Mouse (Mus musculus): Measurements from ENCODE around the gene Lin7a. TPM values are rescaled to one million over a fixed set of nuclear protein-coding genes. Genes with fewer than 3 reads are reported as not detected.

The Lin7a gene
- polyA plus RNA-seq (2012; fragmentation: generic; extraction: Trizol): 0.48 TPM

- TF ChIP-seq USF1 (IDR thresholded peaks at IDR 0.05; ENCODE audit: low read depth): no peak
- TF ChIP-seq CEBPB (IDR thresholded peaks at IDR 0.05; ENCODE audit: insufficient read depth, poor library complexity, severe bottlenecking): no peak
- peak within 1 kb of the TSS; percentile 23 for H3K4me3 ChIP-seq
- H3K36me3 ChIP-seq (ENCODE audit: control insufficient read depth, insufficient read depth): no peaks in the 10 kb centered on the region
Observed at GRCm38 (mm10) chr10:107271321-107272130, at the start of gene Lin7a. Gene Lin7a, plus strand, starts transcription at chr10:107271686.

GRCm38 (mm10) chr10:107221726-107222125, 49.8 kb upstream of the Lin7a start:
- no peaks in the 10 kb centered on the region for H3K27me3 ChIP-seq (ENCODE audit: control insufficient read depth, insufficient read depth, insufficient read length)

More at GRCm38 (mm10) chr10:107271321-107272130, at the start of gene Lin7a:
- Histone ChIP-seq H3K27me3 (ENCODE audit: control insufficient read depth, insufficient read depth, insufficient read length) (no peaks in the 10 kb centered on the region), H3K79me2 (ENCODE audit: control insufficient read depth, insufficient read depth) (no peaks in the 10 kb centered on the region), H3K4me2 (ENCODE audit: low read depth) (peak within 1 kb of the TSS; percentile 56), H3ac (ENCODE audit: control insufficient read depth, insufficient read length) (no peak within 1 kb of the TSS)

GRCm38 (mm10) chr10:107222406-107223185, 48.9 kb upstream of the Lin7a start:
- Histone ChIP-seq H3K36me3 (ENCODE audit: control insufficient read depth, insufficient read depth) (no peaks in the 10 kb centered on the region), H3K27me3 (ENCODE audit: control insufficient read depth, insufficient read depth, insufficient read length) (no peaks in the 10 kb centered on the region), H3K79me2 (ENCODE audit: control insufficient read depth, insufficient read depth) (no peaks in the 10 kb centered on the region), H3K4me2 (ENCODE audit: low read depth) (no peak overlapping the region), H3K4me3 (no peak overlapping the region), H3ac (ENCODE audit: control insufficient read depth, insufficient read length) (no peak overlapping the region)
- TF ChIP-seq TCF12 (IDR thresholded peaks at IDR 0.05; ENCODE audit: insufficient read depth, poor library complexity, severe bottlenecking) (no peak), POLR2A (IDR thresholded peaks at IDR 0.05; ENCODE audit: insufficient read length, low read depth) (no peak), REST (IDR thresholded peaks at IDR 0.05; ENCODE audit: insufficient read depth, insufficient read length) (no peak), TCF3 (IDR thresholded peaks at IDR 0.05; ENCODE audit: insufficient read length, low read depth) (no peak), USF1 (IDR thresholded peaks at IDR 0.05; ENCODE audit: low read depth) (no peak), MYOG (IDR thresholded peaks at IDR 0.05; ENCODE audit: control insufficient read depth in 1 of 3, insufficient read depth in 1 of 3, insufficient read length in 2 of 3, low read depth in 2 of 3) (no peak), CEBPB (IDR thresholded peaks at IDR 0.05; ENCODE audit: insufficient read depth, poor library complexity, severe bottlenecking) (no peak), E2F4 (IDR thresholded peaks at IDR 0.05; ENCODE audit: insufficient read depth) (no peak), POLR2AphosphoS2 (IDR thresholded peaks at IDR 0.05; ENCODE audit: insufficient read length, low read depth) (no peak), MAX (IDR thresholded peaks at IDR 0.05; ENCODE audit: low read depth) (no peak), SRF (IDR thresholded peaks at IDR 0.05; ENCODE audit: control insufficient read depth, insufficient read length, low read depth) (no peak), MYOD1 (IDR thresholded peaks at IDR 0.05; ENCODE audit: control insufficient read depth in 1 of 3, insufficient read length in 2 of 3, low read depth in 2 of 3) (no peak)

More at GRCm38 (mm10) chr10:107221726-107222125, 49.8 kb upstream of the Lin7a start:
- Histone ChIP-seq H3K4me3 (no peak overlapping the region), H3K4me2 (ENCODE audit: low read depth) (no peak overlapping the region), H3ac (ENCODE audit: control insufficient read depth, insufficient read length) (no peak overlapping the region), H3K79me2 (ENCODE audit: control insufficient read depth, insufficient read depth) (no peaks in the 10 kb centered on the region), H3K36me3 (ENCODE audit: control insufficient read depth, insufficient read depth) (no peaks in the 10 kb centered on the region)
- TF ChIP-seq USF1 (IDR thresholded peaks at IDR 0.05; ENCODE audit: low read depth) (no peak), E2F4 (IDR thresholded peaks at IDR 0.05; ENCODE audit: insufficient read depth) (no peak)

- no peak for TF ChIP-seq MAX (IDR thresholded peaks at IDR 0.05; ENCODE audit: low read depth)
- no peak for TF ChIP-seq REST (IDR thresholded peaks at IDR 0.05; ENCODE audit: insufficient read depth, insufficient read length)
- no peak for TF ChIP-seq TCF12 (IDR thresholded peaks at IDR 0.05; ENCODE audit: insufficient read depth, poor library complexity, severe bottlenecking)
- no peak for TF ChIP-seq POLR2A (IDR thresholded peaks at IDR 0.05; ENCODE audit: insufficient read length, low read depth)
- TF ChIP-seq TCF3 (IDR thresholded peaks at IDR 0.05; ENCODE audit: insufficient read length, low read depth): no peak
- no peak for TF ChIP-seq MYOD1 (IDR thresholded peaks at IDR 0.05; ENCODE audit: control insufficient read depth in 1 of 3, insufficient read length in 2 of 3, low read depth in 2 of 3)
- TF ChIP-seq E2F4 (IDR thresholded peaks at IDR 0.05; ENCODE audit: insufficient read depth): no peak
- no peak for TF ChIP-seq USF1 (IDR thresholded peaks at IDR 0.05; ENCODE audit: low read depth)
- TF ChIP-seq POLR2AphosphoS2 (IDR thresholded peaks at IDR 0.05; ENCODE audit: insufficient read length, low read depth): no peak
- TF ChIP-seq SRF (IDR thresholded peaks at IDR 0.05; ENCODE audit: control insufficient read depth, insufficient read length, low read depth): no peak
- TF ChIP-seq MYOG (IDR thresholded peaks at IDR 0.05; ENCODE audit: control insufficient read depth in 1 of 3, insufficient read depth in 1 of 3, insufficient read length in 2 of 3, low read depth in 2 of 3): no peak
- no peak for TF ChIP-seq CEBPB (IDR thresholded peaks at IDR 0.05; ENCODE audit: insufficient read depth, poor library complexity, severe bottlenecking)
- Histone ChIP-seq H3K4me3 (no peak overlapping the region), H3ac (ENCODE audit: control insufficient read depth, insufficient read length) (no peak overlapping the region), H3K27me3 (ENCODE audit: control insufficient read depth, insufficient read depth, insufficient read length) (no peaks in the 10 kb centered on the region), H3K4me2 (ENCODE audit: low read depth) (no peak overlapping the region), H3K79me2 (ENCODE audit: control insufficient read depth, insufficient read depth) (no peaks in the 10 kb centered on the region), H3K36me3 (ENCODE audit: control insufficient read depth, insufficient read depth) (no peaks in the 10 kb centered on the region)
Observed at GRCm38 (mm10) chr10:107223186-107223440, 48.4 kb upstream of the Lin7a start.

- Histone ChIP-seq H3K4me3 (no peak overlapping the region), H3ac (ENCODE audit: control insufficient read depth, insufficient read length) (no peak overlapping the region), H3K79me2 (ENCODE audit: control insufficient read depth, insufficient read depth) (no peaks in the 10 kb centered on the region), H3K4me2 (ENCODE audit: low read depth) (no peak overlapping the region), H3K27me3 (ENCODE audit: control insufficient read depth, insufficient read depth, insufficient read length) (no peaks in the 10 kb centered on the region), H3K36me3 (ENCODE audit: control insufficient read depth, insufficient read depth) (no peaks in the 10 kb centered on the region)
- no peak for TF ChIP-seq MYOG (IDR thresholded peaks at IDR 0.05; ENCODE audit: control insufficient read depth in 1 of 3, insufficient read depth in 1 of 3, insufficient read length in 2 of 3, low read depth in 2 of 3)
- TF ChIP-seq E2F4 (IDR thresholded peaks at IDR 0.05; ENCODE audit: insufficient read depth): no peak
- TF ChIP-seq TCF3 (IDR thresholded peaks at IDR 0.05; ENCODE audit: insufficient read length, low read depth): no peak
- TF ChIP-seq USF1 (IDR thresholded peaks at IDR 0.05; ENCODE audit: low read depth): no peak
- TF ChIP-seq MYOD1 (IDR thresholded peaks at IDR 0.05; ENCODE audit: control insufficient read depth in 1 of 3, insufficient read length in 2 of 3, low read depth in 2 of 3): no peak
- TF ChIP-seq REST (IDR thresholded peaks at IDR 0.05; ENCODE audit: insufficient read depth, insufficient read length): no peak
- no peak for TF ChIP-seq POLR2A (IDR thresholded peaks at IDR 0.05; ENCODE audit: insufficient read length, low read depth)
- TF ChIP-seq TCF12 (IDR thresholded peaks at IDR 0.05; ENCODE audit: insufficient read depth, poor library complexity, severe bottlenecking): no peak
- TF ChIP-seq POLR2AphosphoS2 (IDR thresholded peaks at IDR 0.05; ENCODE audit: insufficient read length, low read depth): no peak
- TF ChIP-seq CEBPB (IDR thresholded peaks at IDR 0.05; ENCODE audit: insufficient read depth, poor library complexity, severe bottlenecking): no peak
- no peak for TF ChIP-seq MAX (IDR thresholded peaks at IDR 0.05; ENCODE audit: low read depth)
- TF ChIP-seq SRF (IDR thresholded peaks at IDR 0.05; ENCODE audit: control insufficient read depth, insufficient read length, low read depth): no peak
Observed at GRCm38 (mm10) chr10:107223821-107224220, 47.7 kb upstream of the Lin7a start.

Data from myocyte (in vitro differentiated cells).